Mouse (Mus musculus) Patski (cell line): ENCODE measurements around the gene Mvb12a. TPM values are rescaled to one million over a fixed set of nuclear protein-coding genes. Genes with fewer than 3 reads are reported as not detected.
A peak's percentile ranks its signal among the peaks of the same experiment; 100 is the strongest.

Experiments
- ATAC-seq: fragments of 100-300 bp; one replicate; pipeline ENCODE4 v1.8.0; 2021
- CTCF ChIA-PET: fragments of 350-600 bp; sonication (Branson Sonifier 250); formaldehyde crosslinking; loops from one replicate; lab custom pipeline; 2022; ENCODE audit warnings: inconsistent platforms; lab: Charles Lee
- POLR2A ChIA-PET: fragments of 350-600 bp; sonication (Branson Sonifier 250); formaldehyde crosslinking; loops from one replicate; lab custom pipeline; 2022; ENCODE audit warnings: antibody characterized with exemption, inconsistent platforms; lab: Charles Lee
- DNase-seq: peaks from one replicate; pipeline ENCODE4 v3.0.0-alpha.2; 2011; ENCODE audit warnings: low read depth, low spot score
- H3K27me3 ChIP-seq: fragments of 371-371 bp; one replicate; pipeline ENCODE4 v1.5.1; 2021
- CTCF ChIP-seq: fragments of 100-300 bp; IDR thresholded peaks from one replicate; pipeline ENCODE4 v1.5.1; 2021
- in situ Hi-C: fragments of 300-500 bp; cut with MboI; formaldehyde crosslinking; loops from 3 replicates; pipeline ENCODE4 v1.11.1; 2018; ENCODE audit warnings: low pct_unique_long_range_greater_than_20kb, mixed read lengths
- polyA plus RNA-seq: library from polyadenylated mRNA; unstranded; gene quantifications from one replicate; pipeline ENCODE4 v1.2.3, GENCODE M21; 2021

The Mvb12a gene
- polyA plus RNA-seq, 1 experiment from 2014 or later, result 103 TPM

GRCm38 (mm10) chr8:71543755-71544154 lies 1.0 kb downstream of the Mvb12a start:
- in situ Hi-C loops, result no loop called here
- no peaks in the 10 kb centered on the region for H3K27me3 ChIP-seq
- no peak for ATAC-seq
- no peak for DNase-seq
- no peak for TF ChIP-seq CTCF
- ChIA-PET POLR2A (no interaction called here), CTCF (interaction anchor here (2.6 kb wide), 1 partner anchor 13 kb away, joined by 9 read pairs; no protein-coding TSS in a partner anchor)

GRCm38 (mm10) chr8:71545053-71545452 lies 2.3 kb downstream of the Mvb12a start:
- ChIA-PET POLR2A (no interaction called here), CTCF (interaction anchor here (1.2 kb wide), 1 partner anchor 17 kb away, joined by 3 read pairs; no protein-coding TSS in a partner anchor)
- no peaks in the 10 kb centered on the region for H3K27me3 ChIP-seq
- no peak for ATAC-seq
- in situ Hi-C loops, result no loop called here
- DNase-seq, result no peak
- TF ChIP-seq CTCF, result no peak

GRCm38 (mm10) chr8:71547590-71547989 lies 4.9 kb downstream of the Mvb12a start:
- DNase-seq (no peak), ATAC-seq (no peak)
- in situ Hi-C loops, result no loop called here
- H3K27me3 ChIP-seq, result no peaks in the 10 kb centered on the region
- no peak for TF ChIP-seq CTCF
- ChIA-PET POLR2A (no interaction called here), CTCF (no interaction called here)

GRCm38 (mm10) chr8:71550754-71551153 lies 8.0 kb downstream of the Mvb12a start:
- DNase-seq (no peak), ATAC-seq (no peak)
- no peaks in the 10 kb centered on the region for H3K27me3 ChIP-seq
- TF ChIP-seq CTCF, result no peak
- in situ Hi-C loops, result no loop called here
- CTCF ChIA-PET, result interaction anchor here (1.1 to 2.8 kb wide), 2 partner anchors 11 to 110 kb away, joined by 3 to 9 read pairs; no protein-coding TSS in a partner anchor
- POLR2A ChIA-PET, result interaction anchor here (2.1 kb wide), 1 partner anchor 42 kb away, joined by 7 read pairs; no protein-coding TSS in a partner anchor

GRCm38 (mm10) chr8:71552770-71553169 lies 10.0 kb downstream of the Mvb12a start:
- no peaks in the 10 kb centered on the region for H3K27me3 ChIP-seq
- in situ Hi-C loops, result no loop called here
- ChIA-PET CTCF (interaction anchor here (1.7 to 2.8 kb wide), 2 partner anchors 9 to 108 kb away, joined by 3 to 9 read pairs; no protein-coding TSS in a partner anchor), POLR2A (no interaction called here)
- no peak for DNase-seq
- no peak for ATAC-seq
- no peak for TF ChIP-seq CTCF

- TF ChIP-seq CTCF, result no peak
- DNase-seq (no peak), ATAC-seq (no peak)
- in situ Hi-C loops, result no loop called here
- no peaks in the 10 kb centered on the region for H3K27me3 ChIP-seq
- ChIA-PET POLR2A (no interaction called here), CTCF (interaction anchor here (1.7 kb wide), 1 partner anchor 107 kb away, joined by 3 read pairs; no protein-coding TSS in a partner anchor)
Measured at GRCm38 (mm10) chr8:71554001-71554400, 11.3 kb downstream of the Mvb12a start.

- POLR2A ChIA-PET, result no interaction called here
- in situ Hi-C loops, result no loop called here
- ATAC-seq, result no peak
- no peak for DNase-seq
- CTCF ChIA-PET, result interaction anchor here (0.9 kb wide), 1 partner anchor 104 kb away, joined by 3 read pairs; no protein-coding TSS in a partner anchor
- TF ChIP-seq CTCF, result no peak
- H3K27me3 ChIP-seq, result no peaks in the 10 kb centered on the region
Measured at GRCm38 (mm10) chr8:71554644-71555043, 11.9 kb downstream of the Mvb12a start.

- DNase-seq (no peak), ATAC-seq (peak; percentile 15)
- POLR2A ChIA-PET, result interaction anchor here (3.1 kb wide), 1 partner anchor 34 kb away, joined by 7 read pairs; the partner anchor contains the start of gene Pgls
Measured at GRCm38 (mm10) chr8:71558071-71558957, 15.6 kb downstream of the Mvb12a start, which contains the start of gene Tmem221. Gene Tmem221 (minus strand): TSS chr8:71558871.

GRCm38 (mm10) chr8:71558958-71559690 lies 16.4 kb downstream of the Mvb12a start:
- in situ Hi-C loops, result no loop called here
- DNase-seq, result no peak
- POLR2A ChIA-PET, result interaction anchor here (0.6 to 3.1 kb wide), 3 partner anchors 10 to 57 kb away, joined by 3 to 7 read pairs (median 3); partner anchors contain the start of gene Pgls
- H3K27me3 ChIP-seq, result no peaks in the 10 kb centered on the region
- no peak for TF ChIP-seq CTCF
- ATAC-seq, result peak; percentile 57
- CTCF ChIA-PET, result interaction anchor here (1.6 to 5.6 kb wide), 3 partner anchors 32 to 53 kb away, joined by 5 to 49 read pairs (median 19); partner anchors contain the start of genes Colgalt1 and Pgls

More at GRCm38 (mm10) chr8:71558071-71558957, 15.6 kb downstream of the Mvb12a start, which contains the start of gene Tmem221:
- in situ Hi-C loops, result no loop called here
- no peak for TF ChIP-seq CTCF
- CTCF ChIA-PET, result interaction anchor here (1.6 to 5.6 kb wide), 3 partner anchors 33 to 54 kb away, joined by 5 to 49 read pairs (median 19); partner anchors contain the start of genes Colgalt1 and Pgls
- no peaks in the 10 kb centered on the region for H3K27me3 ChIP-seq
